Mouse (Mus musculus): ENCODE results near the gene Mlxipl. TPM values are rescaled to one million over a fixed set of nuclear protein-coding genes. Genes with fewer than 3 reads are reported as not detected.
A peak's percentile ranks its signal among the peaks of the same experiment; 100 is the strongest.

Mlxipl gene
- polyA plus RNA-seq, 1 experiment from 2014 or later: 1.4 TPM

GRCm38 (mm10) chr5:135171688-135172220 lies 82.1 kb downstream of the Mlxipl start:
- H3K9ac ChIP-seq: no peak overlapping the region
- no peak overlapping the region for H3K27ac ChIP-seq (replicated peaks)
- ATAC-seq (ENCODE audit: insufficient number of reproducible peaks, low FRiP score, low TSS enrichment, low read depth): no peak
- no peaks in the 10 kb centered on the region for H3K9me3 ChIP-seq (replicated peaks)
- H3K4me1 ChIP-seq: peaks cover 17% of the 10 kb centered on the region
- H3K27me3 ChIP-seq: no peaks in the 10 kb centered on the region
- H3K4me2 ChIP-seq (replicated peaks): no peak overlapping the region
- H3K36me3 ChIP-seq: peaks cover 30% of the 10 kb centered on the region
- WGBS: 82% methylated on average over 6 of the region's 6 CpGs
- no peak overlapping the region for H3K4me3 ChIP-seq (replicated peaks)

GRCm38 (mm10) chr5:135172986-135173385 lies 83.3 kb downstream of the Mlxipl start:
- H3K36me3 ChIP-seq: peaks cover 40% of the 10 kb centered on the region
- no peak overlapping the region for H3K9ac ChIP-seq
- peaks cover 14% of the 10 kb centered on the region for H3K4me1 ChIP-seq
- no peak overlapping the region for H3K27ac ChIP-seq (replicated peaks)
- no peak overlapping the region for H3K4me2 ChIP-seq (replicated peaks)
- H3K4me3 ChIP-seq (replicated peaks): no peak overlapping the region
- ATAC-seq (ENCODE audit: insufficient number of reproducible peaks, low FRiP score, low TSS enrichment, low read depth): no peak
- H3K27me3 ChIP-seq: no peaks in the 10 kb centered on the region
- H3K9me3 ChIP-seq (replicated peaks): no peaks in the 10 kb centered on the region
- 93% methylated on average over 5 of the region's 5 CpGs for WGBS

GRCm38 (mm10) chr5:135175086-135175485 lies 85.4 kb downstream of the Mlxipl start:
- Histone ChIP-seq H3K27ac (replicated peaks) (no peak overlapping the region), H3K9me3 (replicated peaks) (no peaks in the 10 kb centered on the region), H3K27me3 (no peaks in the 10 kb centered on the region), H3K4me3 (replicated peaks) (no peak overlapping the region), H3K4me1 (peaks cover 3% of the 10 kb centered on the region), H3K36me3 (peaks cover 59% of the 10 kb centered on the region), H3K4me2 (replicated peaks) (no peak overlapping the region), H3K9ac (no peak overlapping the region)
- no peak for ATAC-seq (ENCODE audit: insufficient number of reproducible peaks, low FRiP score, low TSS enrichment, low read depth)

- whole genome bisulfite sequencing: 68% methylated on average over 3 of the region's 3 CpGs
- Histone ChIP-seq H3K9ac (no peak overlapping the region), H3K27ac (replicated peaks) (no peak overlapping the region), H3K36me3 (peaks cover 60% of the 10 kb centered on the region), H3K9me3 (replicated peaks) (no peaks in the 10 kb centered on the region), H3K27me3 (no peaks in the 10 kb centered on the region), H3K4me2 (replicated peaks) (no peak overlapping the region), H3K4me3 (replicated peaks) (no peak overlapping the region), H3K4me1 (no peaks in the 10 kb centered on the region)
- no peak for ATAC-seq (ENCODE audit: insufficient number of reproducible peaks, low FRiP score, low TSS enrichment, low read depth)
These were observed 88.8 kb downstream of the Mlxipl start for GRCm38 (mm10) chr5:135178523-135178922.

- Histone ChIP-seq H3K4me2 (replicated peaks) (no peak overlapping the region), H3K9me3 (replicated peaks) (no peaks in the 10 kb centered on the region), H3K36me3 (peaks cover 60% of the 10 kb centered on the region), H3K27me3 (no peaks in the 10 kb centered on the region), H3K4me1 (no peaks in the 10 kb centered on the region), H3K9ac (no peak overlapping the region), H3K4me3 (replicated peaks) (no peak overlapping the region), H3K27ac (replicated peaks) (no peak overlapping the region)
- 90% methylated on average over 4 of the region's 4 CpGs for WGBS
- no peak for ATAC-seq (ENCODE audit: insufficient number of reproducible peaks, low FRiP score, low TSS enrichment, low read depth)
These were observed 89.3 kb downstream of the Mlxipl start for GRCm38 (mm10) chr5:135178996-135179395.

GRCm38 (mm10) chr5:135179616-135180015 lies 89.9 kb downstream of the Mlxipl start:
- H3K9ac ChIP-seq: no peak overlapping the region
- no peak for ATAC-seq (ENCODE audit: insufficient number of reproducible peaks, low FRiP score, low TSS enrichment, low read depth)
- H3K27ac ChIP-seq (replicated peaks): no peak overlapping the region
- H3K4me2 ChIP-seq (replicated peaks): no peak overlapping the region
- H3K9me3 ChIP-seq (replicated peaks): no peaks in the 10 kb centered on the region
- H3K4me3 ChIP-seq (replicated peaks): no peak overlapping the region
- WGBS: 89% methylated on average over 7 of the region's 7 CpGs
- H3K4me1 ChIP-seq: no peaks in the 10 kb centered on the region
- H3K27me3 ChIP-seq: no peaks in the 10 kb centered on the region
- H3K36me3 ChIP-seq: peaks cover 60% of the 10 kb centered on the region

- no peak overlapping the region for H3K27ac ChIP-seq (replicated peaks)
- no peak overlapping the region for H3K4me3 ChIP-seq (replicated peaks)
- no peak overlapping the region for H3K9ac ChIP-seq
- no peaks in the 10 kb centered on the region for H3K4me1 ChIP-seq
- WGBS: 94% methylated on average over 14 of the region's 14 CpGs
- peaks cover 53% of the 10 kb centered on the region for H3K36me3 ChIP-seq
- no peaks in the 10 kb centered on the region for H3K9me3 ChIP-seq (replicated peaks)
- ATAC-seq (ENCODE audit: insufficient number of reproducible peaks, low FRiP score, low TSS enrichment, low read depth): no peak
- H3K27me3 ChIP-seq: no peaks in the 10 kb centered on the region
- H3K4me2 ChIP-seq (replicated peaks): no peak overlapping the region
These were observed 91.1 kb downstream of the Mlxipl start for GRCm38 (mm10) chr5:135180796-135181195.

- Histone ChIP-seq H3K9ac (no peak overlapping the region), H3K36me3 (peaks cover 51% of the 10 kb centered on the region), H3K27ac (replicated peaks) (no peak overlapping the region), H3K4me2 (replicated peaks) (no peak overlapping the region), H3K4me3 (replicated peaks) (no peak overlapping the region), H3K9me3 (replicated peaks) (no peaks in the 10 kb centered on the region), H3K27me3 (no peaks in the 10 kb centered on the region), H3K4me1 (no peaks in the 10 kb centered on the region)
- no peak for ATAC-seq (ENCODE audit: insufficient number of reproducible peaks, low FRiP score, low TSS enrichment, low read depth)
- WGBS: 73% methylated on average over 6 of the region's 6 CpGs
These were observed 92.1 kb downstream of the Mlxipl start for GRCm38 (mm10) chr5:135181776-135182175.

- peaks cover 38% of the 10 kb centered on the region for H3K36me3 ChIP-seq
- no peaks in the 10 kb centered on the region for H3K9me3 ChIP-seq (replicated peaks)
- 50% methylated on average over 8 of the region's 8 CpGs for WGBS
- no peak overlapping the region for H3K4me2 ChIP-seq (replicated peaks)
- no peak for ATAC-seq (ENCODE audit: insufficient number of reproducible peaks, low FRiP score, low TSS enrichment, low read depth)
- H3K4me1 ChIP-seq: no peaks in the 10 kb centered on the region
- no peak overlapping the region for H3K9ac ChIP-seq
- no peak overlapping the region for H3K4me3 ChIP-seq (replicated peaks)
- no peaks in the 10 kb centered on the region for H3K27me3 ChIP-seq
- H3K27ac ChIP-seq (replicated peaks): 0 out of 2 replicates have a peak overlapping the region, but pooled peaks have one; percentile 22
These were observed 93.6 kb downstream of the Mlxipl start for GRCm38 (mm10) chr5:135183131-135183861.

- Histone ChIP-seq H3K4me2 (replicated peaks) (no peak overlapping the region), H3K27ac (replicated peaks) (no peak overlapping the region), H3K4me1 (peaks cover 16% of the 10 kb centered on the region), H3K9me3 (replicated peaks) (no peaks in the 10 kb centered on the region), H3K36me3 (peaks cover 23% of the 10 kb centered on the region), H3K4me3 (replicated peaks) (no peak overlapping the region), H3K9ac (no peak overlapping the region), H3K27me3 (no peaks in the 10 kb centered on the region)
- 91% methylated on average over 3 of the region's 3 CpGs for whole genome bisulfite sequencing
- no peak for ATAC-seq (ENCODE audit: insufficient number of reproducible peaks, low FRiP score, low TSS enrichment, low read depth)
These were observed 95.3 kb downstream of the Mlxipl start for GRCm38 (mm10) chr5:135185016-135185415.

- Histone ChIP-seq H3K9me3 (replicated peaks) (no peaks in the 10 kb centered on the region), H3K9ac (no peak overlapping the region), H3K4me1 (peaks cover 17% of the 10 kb centered on the region), H3K27me3 (no peaks in the 10 kb centered on the region), H3K27ac (replicated peaks) (peak overlapping the region; percentile 55; the same call in 1 of the 2 replicates), H3K36me3 (peaks cover 17% of the 10 kb centered on the region), H3K4me3 (replicated peaks) (no peak overlapping the region), H3K4me2 (replicated peaks) (no peak overlapping the region)
- WGBS: 35% methylated on average over 3 of the region's 3 CpGs
- ATAC-seq (ENCODE audit: insufficient number of reproducible peaks, low FRiP score, low TSS enrichment, low read depth): no peak
These were observed 95.9 kb downstream of the Mlxipl start for GRCm38 (mm10) chr5:135185596-135185995.

- Histone ChIP-seq H3K4me2 (replicated peaks) (peak overlapping the region; percentile 67), H3K9ac (no peak overlapping the region; the same call in 1 of the 2 replicates), H3K9me3 (replicated peaks) (no peaks in the 10 kb centered on the region), H3K4me1 (peaks cover 17% of the 10 kb centered on the region), H3K4me3 (replicated peaks) (peak overlapping the region; percentile 69), H3K36me3 (peaks cover 11% of the 10 kb centered on the region), H3K27ac (replicated peaks) (peak overlapping the region; percentile 95), H3K27me3 (no peaks in the 10 kb centered on the region)
- 21% methylated on average over 10 of the region's 10 CpGs for WGBS
- no peak for ATAC-seq (ENCODE audit: insufficient number of reproducible peaks, low FRiP score, low TSS enrichment, low read depth)
These were observed 96.5 kb downstream of the Mlxipl start for GRCm38 (mm10) chr5:135186231-135186620.
